Mouse (Mus musculus) lung, postnatal 0 days (tissue): Measurements from ENCODE around the gene Cop1.

Experiments used
- CTCF ChIP-seq: IDR thresholded peaks from 2 replicates; pipeline ENCODE4 v1.5.1; 2016; ENCODE audit warnings: antibody characterized with exemption, mild to moderate bottlenecking
- EP300 ChIP-seq: IDR thresholded peaks from 2 replicates; pipeline ENCODE4 v1.6.1; 2016; ENCODE audit warnings: antibody characterized with exemption, mild to moderate bottlenecking, control low read depth

GRCm38 (mm10) chr1:159256543-159256942 is 24.4 kb downstream of the Cop1 start:
- TF ChIP-seq CTCF (no peak), EP300 (no peak)
